Mouse (Mus musculus) brain, embryonic 14.5 days (tissue): ENCODE measurements around the gene Izumo4. TPM values are rescaled to one million over a fixed set of nuclear protein-coding genes. Genes with fewer than 3 reads are reported as not detected.

Experiments
- DNase-seq: peaks from one replicate; pipeline ENCODE4 v3.0.0-alpha.2; 2011; ENCODE audit warnings: low read depth
- CTCF ChIP-seq: fragments of 200-500 bp; IDR thresholded peaks from 2 replicates; pipeline ENCODE4 v1.5.1; 2012; ENCODE audit warnings: inconsistent platforms, mild to moderate bottlenecking, moderate library complexity, borderline replicate concordance; ENCODE audit not compliant: insufficient read depth, insufficient read length; ENCODE audit errors: extremely low read depth
- POLR2A ChIP-seq: fragments of 200-500 bp; IDR thresholded peaks from 2 replicates; pipeline ENCODE4 v1.6.1; 2012; ENCODE audit warnings: mild to moderate bottlenecking, inconsistent platforms, borderline replicate concordance; ENCODE audit not compliant: poor library complexity, insufficient read depth, insufficient read length, severe bottlenecking; ENCODE audit errors: extremely low read depth
- polyA plus RNA-seq: library from polyadenylated mRNA; depleted of rRNA; stranded (reverse); fragments of >200 nt; gene quantifications from 2 replicates; pipeline ENCODE4 v1.2.3, GENCODE M21; 2012

Gene Izumo4
- polyA plus RNA-seq, 1 experiment = 47.6 TPM

DNA sequence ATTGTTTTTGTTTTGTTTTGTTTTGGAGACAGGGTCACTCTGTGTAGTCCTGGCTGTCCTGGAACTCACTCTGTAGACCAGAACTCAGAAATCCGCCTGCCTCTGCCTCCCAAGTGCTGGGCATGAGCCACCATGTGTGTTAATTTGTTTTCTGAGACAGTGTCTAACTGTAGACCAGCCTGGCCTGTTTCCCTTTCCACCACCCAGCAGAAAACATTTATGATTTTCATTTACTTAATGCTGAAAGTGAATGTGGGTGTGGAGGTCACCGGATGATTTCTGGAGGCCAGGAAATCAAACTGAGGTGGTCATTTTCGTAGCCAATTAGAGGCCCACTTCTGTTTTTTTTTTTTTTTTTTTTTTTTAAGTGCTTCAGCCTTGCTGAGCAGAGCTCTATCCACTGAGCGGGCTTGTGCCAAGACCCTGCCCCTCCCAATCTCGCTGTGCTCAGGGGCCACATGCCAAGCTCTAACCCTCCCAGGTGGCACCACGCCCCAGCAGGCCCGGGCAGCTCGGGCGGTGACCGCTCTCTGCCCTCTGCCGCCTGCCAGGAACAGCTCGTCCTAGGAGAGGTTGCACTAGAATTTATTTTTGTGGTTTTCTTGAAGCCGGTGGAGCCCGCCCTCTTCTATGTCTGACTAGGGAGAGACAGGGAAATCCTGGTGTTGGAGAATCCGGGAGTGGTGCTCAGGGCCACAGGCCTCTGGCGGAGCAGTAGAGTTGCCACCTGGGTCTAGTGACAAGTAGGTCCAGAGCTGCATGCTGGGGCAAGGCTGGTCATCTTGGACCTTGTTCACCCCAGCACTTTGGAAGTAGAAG is 37.6 kb upstream of the Izumo4 start:
- DNase-seq = peak; percentile 27
- TF ChIP-seq CTCF (no peak), POLR2A (no peak)

DNA sequence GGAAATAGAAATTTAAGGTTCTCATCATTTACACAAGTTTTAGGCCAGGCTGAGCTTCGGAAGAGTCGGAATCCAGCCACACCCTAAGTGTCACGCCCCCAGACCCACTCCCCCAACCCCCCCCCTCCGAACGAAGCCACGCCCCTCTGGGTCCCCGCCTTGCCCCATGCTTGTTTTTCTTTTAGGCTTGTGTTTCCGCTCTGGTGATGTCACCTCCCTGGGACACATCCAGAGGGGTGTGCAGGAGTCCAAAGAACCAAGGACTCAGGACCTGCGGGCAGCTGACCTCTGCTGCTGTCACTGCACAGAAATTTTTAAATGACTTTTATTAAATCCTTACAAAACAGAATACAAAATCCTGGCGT is 37.0 kb upstream of the Izumo4 start:
- no peak for DNase-seq
- no peak for TF ChIP-seq POLR2A
- no peak for TF ChIP-seq CTCF

DNA sequence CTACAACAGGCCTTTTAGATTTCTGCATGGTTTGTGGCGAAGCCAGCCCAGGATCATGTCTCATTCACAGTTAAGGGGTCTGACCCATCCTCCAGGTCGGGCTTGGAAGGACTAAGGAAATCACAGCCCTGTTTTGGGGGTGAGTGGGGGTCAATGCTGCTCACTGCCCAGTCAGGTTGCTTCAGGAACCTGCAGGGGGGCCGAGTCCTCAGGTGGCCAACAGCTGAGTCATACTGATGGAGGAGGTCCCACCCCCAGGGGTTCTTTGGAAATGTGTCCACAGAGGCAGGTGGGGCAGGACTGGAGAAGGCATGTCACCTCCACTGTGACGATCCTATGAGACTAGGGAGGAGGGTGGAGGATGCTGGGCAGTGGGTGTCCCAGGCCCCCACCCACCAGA is 36.5 kb upstream of the Izumo4 start:
- TF ChIP-seq CTCF = no peak
- TF ChIP-seq POLR2A = no peak
- no peak for DNase-seq

DNA sequence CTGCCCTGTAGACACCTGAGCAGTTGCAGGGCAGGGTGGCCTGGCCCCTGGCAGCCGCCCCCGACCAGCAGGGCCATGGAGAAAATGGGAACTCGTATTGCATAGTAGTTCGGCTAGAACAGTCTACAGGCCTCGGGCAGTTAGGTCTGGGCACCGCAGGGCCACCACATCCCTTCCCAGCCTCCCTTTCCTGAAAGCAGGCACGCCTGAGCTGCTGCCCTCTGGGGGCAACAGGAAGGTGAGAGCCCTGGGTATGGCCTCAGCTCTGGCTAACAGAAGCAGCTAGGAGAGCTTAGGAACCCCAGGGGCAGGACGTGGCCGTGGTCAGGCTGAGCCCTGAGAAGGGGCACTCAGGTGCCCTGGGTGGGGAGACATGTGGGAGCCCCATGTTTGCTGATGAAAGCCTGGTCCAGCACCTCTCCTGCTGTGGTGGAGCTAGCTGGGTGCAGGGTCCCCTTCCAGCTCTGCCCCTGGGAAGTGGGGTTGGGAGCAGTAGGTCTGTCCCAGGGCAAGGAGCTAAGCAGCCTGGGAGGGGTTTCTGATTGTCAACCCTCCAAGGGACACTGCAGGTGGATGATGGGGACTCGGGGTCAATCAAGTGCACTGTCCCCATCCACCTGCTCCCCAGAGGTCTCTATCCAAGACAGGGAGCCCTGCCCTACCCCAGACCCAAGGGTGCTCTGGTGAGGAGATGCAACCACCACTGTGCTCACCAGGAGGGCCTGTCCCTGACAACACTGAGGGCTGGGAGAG is 35.8 kb upstream of the Izumo4 start:
- DNase-seq = no peak
- TF ChIP-seq CTCF (no peak), POLR2A (no peak)

DNA sequence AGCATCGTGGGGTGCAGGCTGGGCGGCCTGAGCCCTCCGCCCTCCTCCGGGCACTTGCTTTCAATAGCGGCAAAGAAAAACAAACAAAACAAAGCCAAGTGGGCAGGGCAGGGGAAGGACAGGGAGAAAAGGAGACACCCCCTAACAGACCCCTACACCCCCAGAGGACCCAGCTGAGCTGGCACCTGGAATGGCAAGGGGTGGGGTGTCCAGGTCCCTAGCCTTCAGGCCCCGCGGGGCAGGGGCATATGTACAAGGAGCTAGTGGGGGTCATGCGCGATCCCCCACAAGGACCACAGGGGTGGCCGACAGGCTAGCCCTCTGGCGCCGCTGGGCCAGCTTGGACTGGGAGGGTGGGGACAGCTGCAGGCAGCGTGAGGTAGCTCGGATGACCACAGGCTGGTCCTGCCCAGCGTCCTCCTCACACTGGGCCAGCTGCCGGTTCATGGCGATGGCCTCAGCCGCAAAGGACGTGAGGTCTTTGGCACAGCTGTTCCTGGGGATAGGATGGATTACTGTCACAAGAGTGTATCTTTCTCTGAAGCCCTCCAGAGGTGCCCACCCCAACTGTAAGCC is 35.1 kb upstream of the Izumo4 start:
- no peak for DNase-seq
- no peak for TF ChIP-seq POLR2A
- TF ChIP-seq CTCF = no peak

DNA sequence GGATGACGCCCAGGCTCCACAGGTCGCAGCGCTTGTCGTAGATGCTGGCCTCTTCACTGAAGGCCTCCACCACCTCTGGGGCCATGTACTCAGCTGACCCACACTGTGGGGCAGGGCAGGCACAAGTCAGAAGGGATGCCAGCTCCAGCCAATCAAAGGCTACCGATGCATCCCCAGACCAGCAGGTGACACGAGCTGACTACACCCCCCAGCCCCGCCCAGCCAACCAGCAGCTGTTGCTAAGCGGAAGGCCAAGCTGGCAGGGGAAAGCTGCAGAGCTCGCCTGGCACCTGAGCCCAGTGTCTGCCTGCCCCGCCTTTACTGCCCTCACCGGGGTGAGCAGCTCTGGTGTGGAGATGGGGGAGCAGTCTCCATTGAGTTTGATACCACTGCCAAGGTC is 33.4 kb upstream of the Izumo4 start:
- no peak for DNase-seq
- TF ChIP-seq CTCF (no peak), POLR2A (no peak)

DNA sequence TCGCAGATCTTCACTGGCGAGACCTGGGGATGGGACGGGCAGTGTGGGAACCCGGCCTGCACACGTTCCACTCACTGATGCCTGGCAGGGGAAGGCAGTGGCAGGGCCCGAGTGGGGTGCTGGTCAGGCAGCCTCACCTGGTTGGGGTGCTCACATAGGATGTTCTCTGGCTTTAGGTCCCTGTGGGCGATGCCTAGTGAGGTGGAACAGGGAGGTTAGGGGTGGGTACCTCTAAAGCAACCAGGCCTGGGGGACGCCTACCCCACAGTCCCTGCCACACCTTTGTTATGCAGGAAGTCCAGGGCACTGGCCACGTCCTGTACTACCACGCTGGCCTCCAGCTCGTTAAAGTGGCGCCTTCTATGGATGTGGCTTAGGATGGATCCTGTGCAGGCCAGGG is 33.0 kb upstream of the Izumo4 start:
- TF ChIP-seq POLR2A (no peak), CTCF (no peak)
- no peak for DNase-seq

DNA sequence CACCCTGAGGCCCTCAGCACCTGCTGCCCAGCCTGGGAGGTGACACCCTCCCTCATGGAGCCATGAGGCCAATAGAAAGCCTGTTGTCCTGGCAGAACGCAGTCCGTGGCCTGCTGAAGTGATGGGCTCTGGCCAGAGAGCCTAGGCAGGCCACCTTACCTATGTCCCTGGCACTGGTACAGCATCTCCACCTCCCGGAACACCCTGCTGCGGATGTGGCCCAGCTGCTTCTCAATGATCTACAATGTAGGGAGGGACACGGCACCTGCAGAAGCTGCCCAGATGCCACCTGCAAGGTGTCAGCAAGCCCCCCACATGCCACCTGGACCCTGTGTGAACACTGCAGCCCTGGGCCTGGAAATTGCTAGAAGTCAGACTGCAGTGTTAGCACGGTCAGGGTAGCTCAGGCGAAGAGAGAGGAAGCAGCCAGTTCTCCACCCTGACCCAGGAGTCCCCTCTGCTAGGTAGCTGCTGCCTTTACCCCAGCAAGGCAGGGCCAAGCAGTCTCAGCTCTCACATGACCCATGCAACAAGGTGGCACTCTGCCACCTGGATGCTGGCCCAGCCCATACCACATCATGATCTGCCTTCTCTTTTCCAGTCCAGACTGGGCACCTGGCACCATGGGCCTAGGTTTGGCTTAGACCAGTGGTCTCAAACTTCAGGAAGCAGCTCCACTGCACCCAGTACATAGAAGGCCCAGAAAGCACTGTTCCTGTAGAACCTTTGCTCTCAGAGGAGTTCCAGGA is 32.1 kb upstream of the Izumo4 start:
- DNase-seq = peak; percentile 35
- TF ChIP-seq POLR2A = no peak
- TF ChIP-seq CTCF = no peak

DNA sequence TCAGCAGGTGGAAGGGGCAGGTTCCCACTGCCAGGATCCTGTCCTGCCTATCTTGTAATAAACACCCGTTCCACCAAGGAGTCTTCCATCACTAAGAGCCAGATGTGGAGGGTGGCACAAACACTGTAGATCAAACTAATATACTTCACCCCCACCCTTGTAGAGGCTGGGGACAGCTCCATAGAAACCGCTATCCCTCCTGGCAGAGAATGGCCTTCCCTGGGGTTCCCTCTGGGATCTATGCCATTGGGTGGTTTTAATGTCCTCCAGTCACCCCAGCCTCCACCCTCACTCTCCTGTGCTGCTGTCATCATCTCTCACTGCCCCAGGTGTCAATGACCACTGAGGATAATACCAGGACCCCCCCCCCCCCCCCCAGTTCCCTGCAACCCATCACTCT is 31.5 kb upstream of the Izumo4 start:
- DNase-seq = no peak
- no peak for TF ChIP-seq POLR2A
- TF ChIP-seq CTCF = no peak

DNA sequence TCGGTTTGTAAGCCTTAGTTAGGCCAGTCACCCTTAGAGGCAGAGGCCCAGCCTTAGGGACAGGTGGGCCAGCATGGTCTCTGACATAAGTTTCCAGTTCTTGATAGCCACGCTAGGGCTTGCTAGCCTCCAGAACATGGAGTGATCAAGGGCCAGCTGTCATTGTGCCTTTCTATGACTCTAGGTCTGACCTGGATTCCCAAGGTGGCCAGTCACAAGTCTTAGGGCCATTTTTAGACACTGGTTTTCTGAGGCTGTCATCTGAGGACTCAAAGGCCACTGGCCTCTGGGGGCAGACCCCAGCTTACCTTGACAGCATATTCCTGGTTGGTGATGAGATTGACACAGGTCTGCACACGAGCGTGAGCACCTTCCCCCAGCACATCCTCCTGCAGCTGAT is 30.7 kb upstream of the Izumo4 start:
- no peak for DNase-seq
- TF ChIP-seq POLR2A (no peak), CTCF (no peak)
